In the genomic region with DNA sequence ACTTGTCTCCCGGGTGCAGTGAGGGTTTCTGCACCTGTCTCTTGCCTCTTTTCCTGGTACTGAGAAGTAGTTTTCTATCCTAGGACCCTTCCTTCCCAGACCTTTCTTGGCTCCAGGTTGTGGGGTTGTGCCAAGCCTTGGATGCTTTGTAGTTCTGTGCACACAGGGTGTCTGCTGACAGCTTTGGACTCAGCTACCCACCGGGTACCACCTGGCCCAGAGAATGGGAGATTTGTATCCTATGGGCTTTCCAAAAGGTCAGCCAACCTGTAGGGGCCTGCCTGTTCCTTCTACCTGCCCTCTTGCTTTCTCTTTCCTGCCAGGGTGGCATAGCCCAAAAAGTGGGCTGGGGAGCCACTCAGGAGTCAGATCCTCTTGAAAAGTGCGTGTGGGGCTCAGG, we compare ENCODE assay signal across 30 mouse cellular contexts. TPM values are rescaled to one million over a fixed set of nuclear protein-coding genes. Genes with fewer than 3 reads are reported as not detected.
DNase-seq lines count a peak whose midpoint lies in the region; ATAC-seq and TF ChIP-seq lines count a peak whose summit lies in the region.
"Had no signal": no experiment of that assay in that cellular context is flagged by ENCODE, and none has a peak within 500 bp of the region (broad histone marks: within the 10 kb centered on the region; RNA-seq: fewer than 3 reads in every experiment).

No protein-coding gene starts in this region.

- no peak for DNase-seq in gastrocnemius, adult 2 months
- DNase-seq in gastrocnemius, postnatal 25 days = no peak
- DNase-seq in cerebellum, adult 11-12 months = peak; percentile 84
- DNase-seq in cerebellum, adult 9-11 months = peak; percentile 85
- DNase-seq in kidney, postnatal 36 days = no peak
- DNase-seq in urinary bladder, postnatal 36 days (ENCODE audit: low spot score in 2 of 2) = no peak
- DNase-seq: adrenal gland, adult 2 months; adrenal gland, postnatal 36 days; embryo, embryonic 11 days; forebrain, postnatal 0 days; gastrocnemius, postnatal 10 days; kidney, adult 9 months; kidney, postnatal 10 days; layer of hippocampus, adult 9-11 months; liver, embryonic 13.5 days; lung, adult 2 months; lung, postnatal 14 days; spleen, adult 18-20 months; thymus, adult 18-20 months; thymus, postnatal 36 days had no signal

- intact Hi-C loops in gastrocnemius, adult 2 months (cut with DNase I) = no loop called here

- no peak for TF ChIP-seq CTCF in gastrocnemius, adult 2 months (IDR thresholded peaks at IDR 0.05)

- H3K4me3 ChIP-seq in gastrocnemius, adult 2 months = no peak overlapping the region
- H3K4me3 ChIP-seq: embryonic facial prominence, embryonic 12.5 days; heart, adult 2 months; heart, embryonic 12.5 days; limb, embryonic 10.5 days; limb, embryonic 15.5 days; liver, embryonic 13.5 days; neural tube, embryonic 12.5 days had no signal

- H3K27ac ChIP-seq in gastrocnemius, adult 2 months = peak overlapping the region; percentile 73; the same call in 1 of the 2 replicates
- H3K27ac ChIP-seq: embryonic facial prominence, embryonic 12.5 days; limb, embryonic 10.5 days; limb, embryonic 15.5 days; liver, embryonic 13.5 days; neural tube, embryonic 12.5 days had no signal

- ATAC-seq in erythroblast, adult 5-6 weeks (replicated peaks; ENCODE audit: low FRiP score, poor library complexity, severe bottlenecking) = no peak
- ATAC-seq: activated CD4-positive, CD25-positive, alpha-beta regulatory T cell, adult 4 months; forebrain, postnatal 0 days; intestine, postnatal 0 days; midbrain, embryonic 16.5 days had no signal

RNA-seq across cellular contexts. Expression of a gene that starts 6.5 kb away (rescaled TPM):
- total RNA-seq in gastrocnemius, adult 2 months (2021) = 1 to 10 TPM; 4.0 to 4.3 TPM
- 1 to 10 TPM; 2.0 to 5.8 TPM for total RNA-seq in gastrocnemius, postnatal 25 days (2021)
- not detected in 2 replicates for total RNA-seq in erythroblast, adult 5-6 weeks (2015; ENCODE audit: low replicate concordance)
- total RNA-seq in erythroblast, adult 5-6 weeks (2017; ENCODE audit: low replicate concordance) = under 0.01 TPM in 1 of 2 replicates, not detected in the other

Comparison
In these comparisons a context has a peak if more than half of its experiments do, and no peak if none do; other contexts are left out.
1. DNase-seq: peak in cerebellum, adult 11-12 months (single experiment) and cerebellum, adult 9-11 months (single experiment); none in gastrocnemius, adult 2 months (single experiment), gastrocnemius, postnatal 25 days (single experiment), kidney, postnatal 36 days (0 of 2) and urinary bladder, postnatal 36 days (0 of 2).